Mouse (Mus musculus) ES-Bruce4 (cell line): Measurements from ENCODE around the gene Rnf222. TPM values are rescaled to one million over a fixed set of nuclear protein-coding genes. Genes with fewer than 3 reads are reported as not detected.

Source experiments
- H3K27ac ChIP-seq: 2 replicates; pipeline ENCODE4 v1.5.1; 2012; ENCODE audit warnings: low read length, inconsistent platforms; ENCODE audit not compliant: insufficient read depth
- H3K27me3 ChIP-seq: 2 replicates; pipeline ENCODE4 v1.6.1; 2012; ENCODE audit warnings: mild to moderate bottlenecking, low read length, inconsistent platforms; ENCODE audit not compliant: control insufficient read depth, poor library complexity, insufficient read depth, severe bottlenecking
- H3K36me3 ChIP-seq: 2 replicates; pipeline ENCODE4 v1.6.1; 2012; ENCODE audit warnings: inconsistent platforms, mild to moderate bottlenecking, low read length, moderate library complexity; ENCODE audit not compliant: control insufficient read depth, poor library complexity, insufficient read depth, severe bottlenecking
- H3K4me1 ChIP-seq: one replicate; pipeline ENCODE4 v1.8.1; 2011; ENCODE audit warnings: low read length; ENCODE audit not compliant: control insufficient read depth, insufficient read depth
- H3K4me3 ChIP-seq: 2 replicates; pipeline ENCODE4 v1.5.1; 2011; ENCODE audit warnings: low read depth, mild to moderate bottlenecking, low read length
- H3K9ac ChIP-seq: 2 replicates; pipeline ENCODE4 v1.6.1; 2012; ENCODE audit warnings: low read depth, mild to moderate bottlenecking, inconsistent platforms; ENCODE audit not compliant: poor library complexity, severe bottlenecking
- H3K9me3 ChIP-seq: replicated peaks from 2 replicates; pipeline ENCODE4 v1.6.1; 2012; ENCODE audit warnings: mild to moderate bottlenecking, low read length, inconsistent platforms; ENCODE audit not compliant: control insufficient read depth, poor library complexity, insufficient read depth, severe bottlenecking
- CTCF ChIP-seq: IDR thresholded peaks from one replicate; pipeline ENCODE4 v1.8.1; 2011; ENCODE audit warnings: low read depth, low read length
- EP300 ChIP-seq: IDR thresholded peaks from 2 replicates; pipeline ENCODE4 v1.6.1; 2011; ENCODE audit warnings: low read depth, low read length; ENCODE audit not compliant: insufficient read depth
- POLR2A ChIP-seq: IDR thresholded peaks from one replicate; pipeline ENCODE4 v1.8.1; 2011; ENCODE audit warnings: low read length; ENCODE audit not compliant: insufficient read depth
- polyA plus RNA-seq: library from polyadenylated mRNA; stranded (reverse); fragments of >200 nt; gene quantifications from 2 replicates; pipeline ENCODE4 v1.2.4, GENCODE M21; 2011; ENCODE audit warnings: low read depth; ENCODE audit not compliant: missing spikeins, insufficient read depth, insufficient read length

The Rnf222 gene
- polyA plus RNA-seq, 1 experiment: not detected

- Histone ChIP-seq H3K27ac (no peak overlapping the region), H3K9me3 (no peaks in the 10 kb centered on the region), H3K27me3 (no peaks in the 10 kb centered on the region), H3K4me3 (peak overlapping the region; percentile 52), H3K9ac (peak overlapping the region; percentile 47), H3K4me1 (no peaks in the 10 kb centered on the region), H3K36me3 (no peaks in the 10 kb centered on the region)
- TF ChIP-seq EP300 (no peak), CTCF (no peak), POLR2A (no peak)
These were observed 4.0 kb downstream of the Rnf222 start for GRCm38 (mm10) chr11:68892233-68892832.

GRCm38 (mm10) chr11:68893911-68894464, 5.6 kb downstream of the Rnf222 start:
- no peak overlapping the region for H3K4me3 ChIP-seq
- no peak overlapping the region for H3K27ac ChIP-seq
- H3K27me3 ChIP-seq: no peaks in the 10 kb centered on the region
- no peak overlapping the region for H3K9ac ChIP-seq
- H3K9me3 ChIP-seq: no peaks in the 10 kb centered on the region
- H3K36me3 ChIP-seq: no peaks in the 10 kb centered on the region
- TF ChIP-seq EP300 (no peak), CTCF (no peak), POLR2A (no peak)
- H3K4me1 ChIP-seq: no peaks in the 10 kb centered on the region

- H3K27ac ChIP-seq: no peak overlapping the region
- no peaks in the 10 kb centered on the region for H3K27me3 ChIP-seq
- no peak overlapping the region for H3K4me3 ChIP-seq
- H3K4me1 ChIP-seq: no peaks in the 10 kb centered on the region
- H3K9ac ChIP-seq: no peak overlapping the region
- no peak for TF ChIP-seq CTCF
- no peak for TF ChIP-seq EP300
- no peaks in the 10 kb centered on the region for H3K36me3 ChIP-seq
- no peaks in the 10 kb centered on the region for H3K9me3 ChIP-seq
These were observed 7.9 kb downstream of the Rnf222 start for GRCm38 (mm10) chr11:68896247-68896646.

GRCm38 (mm10) chr11:68897120-68897519, 8.8 kb downstream of the Rnf222 start:
- H3K27ac ChIP-seq: no peak overlapping the region
- H3K36me3 ChIP-seq: peaks cover 3% of the 10 kb centered on the region; the same call in 1 of the 2 replicates
- H3K4me1 ChIP-seq: no peaks in the 10 kb centered on the region
- H3K4me3 ChIP-seq: no peak overlapping the region
- H3K9me3 ChIP-seq: no peaks in the 10 kb centered on the region
- H3K27me3 ChIP-seq: no peaks in the 10 kb centered on the region
- H3K9ac ChIP-seq: no peak overlapping the region
- TF ChIP-seq CTCF: peak; percentile 66
- TF ChIP-seq EP300: no peak
- TF ChIP-seq POLR2A: no peak

GRCm38 (mm10) chr11:68897838-68898237, 9.5 kb downstream of the Rnf222 start:
- TF ChIP-seq EP300 (no peak), POLR2A (no peak), CTCF (no peak)
- H3K9me3 ChIP-seq: no peaks in the 10 kb centered on the region
- no peaks in the 10 kb centered on the region for H3K27me3 ChIP-seq
- no peaks in the 10 kb centered on the region for H3K4me1 ChIP-seq
- no peak overlapping the region for H3K4me3 ChIP-seq
- peaks cover 11% of the 10 kb centered on the region for H3K36me3 ChIP-seq
- no peak overlapping the region for H3K27ac ChIP-seq
- H3K9ac ChIP-seq: no peak overlapping the region

GRCm38 (mm10) chr11:68898790-68899189, 10.4 kb downstream of the Rnf222 start:
- H3K27ac ChIP-seq: no peak overlapping the region
- H3K36me3 ChIP-seq: peaks cover 20% of the 10 kb centered on the region
- no peaks in the 10 kb centered on the region for H3K9me3 ChIP-seq
- no peaks in the 10 kb centered on the region for H3K27me3 ChIP-seq
- no peak for TF ChIP-seq POLR2A
- TF ChIP-seq EP300: no peak
- no peak for TF ChIP-seq CTCF
- no peak overlapping the region for H3K4me3 ChIP-seq
- no peaks in the 10 kb centered on the region for H3K4me1 ChIP-seq
- H3K9ac ChIP-seq: no peak overlapping the region
